Mouse (Mus musculus): ENCODE results near the gene Osbp.

DNA sequence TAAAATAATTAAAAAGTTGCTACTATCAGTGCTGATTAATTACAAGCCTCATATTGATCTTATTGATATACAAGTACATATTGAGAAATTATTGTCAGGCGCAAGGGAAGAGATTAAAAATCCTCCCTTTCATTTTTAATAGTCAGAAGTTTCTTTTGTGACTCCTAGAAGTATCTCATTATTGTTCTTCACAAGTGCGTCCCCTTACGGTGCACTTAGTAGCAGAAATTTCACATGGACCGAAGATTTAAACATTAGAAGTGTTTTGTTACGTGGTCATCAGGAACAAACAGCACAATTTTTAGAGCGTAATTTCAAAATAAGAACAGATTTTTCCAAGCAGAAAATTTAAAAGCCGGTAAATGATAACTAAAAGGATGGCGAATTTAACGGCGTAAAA is 46.9 kb downstream of the Osbp start:
- no peak for TF ChIP-seq EP300 (IDR thresholded peaks at IDR 0.05; ENCODE audit: insufficient read depth, low read depth, low read length)
- TF ChIP-seq CTCF (IDR thresholded peaks at IDR 0.05): no peak; the same call in 1 of the 2 replicates
- TF ChIP-seq POLR2A (IDR thresholded peaks at IDR 0.05; ENCODE audit: insufficient read depth, low read depth, low read length): no peak

All from heart, adult 2 months (tissue).